Mouse (Mus musculus): ENCODE measurements around the gene Zfp334.

The Zfp334 gene

GRCm38 (mm10) chr2:165375478-165375877 lies 12.6 kb downstream of the Zfp334 start:
- DNase-seq (ENCODE audit: low spot score): no peak

- DNase-seq (ENCODE audit: low spot score): no peak
Observed at GRCm38 (mm10) chr2:165371066-165371465, 17.0 kb downstream of the Zfp334 start.

- DNase-seq (ENCODE audit: low spot score): no peak
Observed at GRCm38 (mm10) chr2:165370348-165370747, 17.7 kb downstream of the Zfp334 start.

- DNase-seq (ENCODE audit: low spot score): no peak
Observed at GRCm38 (mm10) chr2:165368496-165368895, 19.6 kb downstream of the Zfp334 start, which contains the start of gene Zfp663. TSS of gene Zfp663 (minus strand) at chr2:165368729.

GRCm38 (mm10) chr2:165367868-165368439 lies 20.1 kb downstream of the Zfp334 start:
- no peak for DNase-seq (ENCODE audit: low spot score)

GRCm38 (mm10) chr2:165367047-165367520 lies 21.0 kb downstream of the Zfp334 start:
- no peak for DNase-seq (ENCODE audit: low spot score)

GRCm38 (mm10) chr2:165364334-165365091 lies 23.5 kb downstream of the Zfp334 start:
- no peak for DNase-seq (ENCODE audit: low spot score)

GRCm38 (mm10) chr2:165363282-165363681 lies 24.8 kb downstream of the Zfp334 start:
- DNase-seq (ENCODE audit: low spot score): no peak

- peak; percentile 42 for DNase-seq (ENCODE audit: low spot score)
Observed at GRCm38 (mm10) chr2:165360861-165361260, 27.2 kb downstream of the Zfp334 start.

GRCm38 (mm10) chr2:165351828-165352513 lies 36.1 kb downstream of the Zfp334 start:
- DNase-seq (ENCODE audit: low spot score): no peak

GRCm38 (mm10) chr2:165349466-165349865 lies 38.6 kb downstream of the Zfp334 start:
- DNase-seq (ENCODE audit: low spot score): no peak

- DNase-seq (ENCODE audit: low spot score): no peak
Observed at GRCm38 (mm10) chr2:165346180-165346579, 41.9 kb downstream of the Zfp334 start.

GRCm38 (mm10) chr2:165337191-165337590 lies 50.9 kb downstream of the Zfp334 start:
- no peak for DNase-seq (ENCODE audit: low spot score)

- DNase-seq (ENCODE audit: low spot score): no peak
Observed at GRCm38 (mm10) chr2:165332610-165333210, 55.3 kb downstream of the Zfp334 start.

- no peak for DNase-seq (ENCODE audit: low spot score)
Observed at GRCm38 (mm10) chr2:165329703-165330102, 58.4 kb downstream of the Zfp334 start.

GRCm38 (mm10) chr2:165328746-165329145 lies 59.3 kb downstream of the Zfp334 start:
- DNase-seq (ENCODE audit: low spot score): no peak

- DNase-seq (ENCODE audit: low spot score): no peak
Observed at GRCm38 (mm10) chr2:165327386-165327785, 60.7 kb downstream of the Zfp334 start.

- peak; percentile 99 for DNase-seq (ENCODE audit: low spot score)
Observed at GRCm38 (mm10) chr2:165326304-165327190, 61.5 kb downstream of the Zfp334 start, which contains the start of gene Elmo2. TSS of gene Elmo2 (minus strand) at chr2:165326479.

- DNase-seq (ENCODE audit: low spot score): no peak
Observed at GRCm38 (mm10) chr2:165325521-165326303, 62.3 kb downstream of the Zfp334 start.
